Mouse (Mus musculus) myocyte (in vitro differentiated cells): ENCODE measurements around the gene Gm973.

Source experiments
- CEBPB ChIP-seq: IDR thresholded peaks from 2 replicates; pipeline ENCODE4 v1.6.1; 2011; ENCODE audit warnings: mild to moderate bottlenecking, moderate library complexity; ENCODE audit not compliant: poor library complexity, insufficient read depth, severe bottlenecking
- E2F4 ChIP-seq: IDR thresholded peaks from one replicate; pipeline ENCODE4 v1.6.1; 2011; ENCODE audit warnings: mild to moderate bottlenecking, control low read depth, moderate library complexity; ENCODE audit not compliant: insufficient read depth
- MAX ChIP-seq: IDR thresholded peaks from one replicate; pipeline ENCODE4 v1.6.1; 2011; ENCODE audit warnings: low read depth, mild to moderate bottlenecking, control low read depth
- MYOG ChIP-seq, 3 experiments: IDR thresholded peaks; one replicate each; pipeline ENCODE4 v1.6.1; 2011; ENCODE audit warnings: control low read depth in 2 of 3, low read depth in 2 of 3, mild to moderate bottlenecking in 2 of 3; ENCODE audit not compliant: insufficient read length in 2 of 3, control insufficient read depth in 1 of 3, insufficient read depth in 1 of 3
- POLR2A ChIP-seq: IDR thresholded peaks from one replicate; pipeline ENCODE4 v1.6.1; 2011; ENCODE audit warnings: low read depth, mild to moderate bottlenecking, control low read depth, moderate library complexity; ENCODE audit not compliant: insufficient read length
- POLR2AphosphoS2 ChIP-seq: IDR thresholded peaks from one replicate; pipeline ENCODE4 v1.6.1; 2011; ENCODE audit warnings: low read depth, control low read depth; ENCODE audit not compliant: insufficient read length
- TCF12 ChIP-seq: IDR thresholded peaks from one replicate; pipeline ENCODE4 v1.6.1; 2011; ENCODE audit warnings: mild to moderate bottlenecking, control low read depth; ENCODE audit not compliant: poor library complexity, insufficient read depth, severe bottlenecking
- USF1 ChIP-seq: IDR thresholded peaks from one replicate; pipeline ENCODE4 v1.6.1; 2011; ENCODE audit warnings: low read depth, mild to moderate bottlenecking, control low read depth, moderate library complexity

- TF ChIP-seq TCF12 (no peak), POLR2A (no peak), USF1 (no peak), CEBPB (no peak), MYOG (IDR thresholded peaks at IDR 0.05; ENCODE audit: control insufficient read depth in 1 of 3, insufficient read depth in 1 of 3, insufficient read length in 2 of 3, low read depth in 2 of 3) (no peak), POLR2AphosphoS2 (no peak), MAX (no peak), E2F4 (no peak)
Observed at GRCm38 (mm10) chr1:59524071-59524470, 8.0 kb downstream of the Gm973 start.
